Mouse (Mus musculus) testis, adult 2 months (tissue): Measurements from ENCODE around the gene Lrrk1.

ENCODE experiments used
- CTCF ChIP-seq: fragments of 200-500 bp; IDR thresholded peaks from 2 replicates; pipeline ENCODE4 v1.5.1; 2012; ENCODE audit warnings: low read depth, mild to moderate bottlenecking, inconsistent platforms, low read length, moderate library complexity; ENCODE audit not compliant: control insufficient read depth, insufficient read depth, insufficient replicate concordance
- POLR2A ChIP-seq: fragments of 200-500 bp; IDR thresholded peaks from 2 replicates; pipeline ENCODE4 v1.6.1; 2012; ENCODE audit warnings: low read depth, mild to moderate bottlenecking, inconsistent platforms, low read length, moderate library complexity; ENCODE audit not compliant: control insufficient read depth

GRCm38 (mm10) chr7:66196609-66197445, 191.3 kb downstream of the Lrrk1 start:
- TF ChIP-seq POLR2A (no peak), CTCF (no peak)
